Mouse (Mus musculus): ENCODE data around the gene Rag1. TPM values are rescaled to one million over a fixed set of nuclear protein-coding genes. Genes with fewer than 3 reads are reported as not detected.

The Rag1 gene
- polyA plus RNA-seq, 1 experiment, result not detected

GRCm38 (mm10) chr2:101650446-101650845 is 1.1 kb upstream of the Rag1 start:
- no peaks in the 10 kb centered on the region for H3K9me3 ChIP-seq (ENCODE audit: control insufficient read depth, low read length)
- TF ChIP-seq TAL1 (IDR thresholded peaks at IDR 0.05; ENCODE audit: low read length) (no peak), GATA1 (IDR thresholded peaks at IDR 0.05; ENCODE audit: low read length) (no peak)
- peaks cover 6% of the 10 kb centered on the region for H3K4me1 ChIP-seq (ENCODE audit: control insufficient read depth)
- H3K36me3 ChIP-seq (ENCODE audit: control insufficient read depth), result no peaks in the 10 kb centered on the region
- no peaks in the 10 kb centered on the region for H3K27me3 ChIP-seq (ENCODE audit: control insufficient read depth)
- no peak overlapping the region for H3K4me3 ChIP-seq (replicated peaks)

GRCm38 (mm10) chr2:101648361-101648760 is 940 bp downstream of the Rag1 start:
- Histone ChIP-seq H3K36me3 (ENCODE audit: control insufficient read depth) (no peaks in the 10 kb centered on the region), H3K4me3 (replicated peaks) (no peak overlapping the region), H3K9me3 (ENCODE audit: control insufficient read depth, low read length) (peaks cover 3% of the 10 kb centered on the region; the same call in 1 of the 2 replicates), H3K4me1 (ENCODE audit: control insufficient read depth) (peaks cover 6% of the 10 kb centered on the region), H3K27me3 (ENCODE audit: control insufficient read depth) (no peaks in the 10 kb centered on the region)
- no peak for TF ChIP-seq GATA1 (IDR thresholded peaks at IDR 0.05; ENCODE audit: low read length)
- no peak for TF ChIP-seq TAL1 (IDR thresholded peaks at IDR 0.05; ENCODE audit: low read length)

GRCm38 (mm10) chr2:101645841-101646240 is 3.5 kb downstream of the Rag1 start:
- TF ChIP-seq TAL1 (IDR thresholded peaks at IDR 0.05; ENCODE audit: low read length) (no peak), GATA1 (IDR thresholded peaks at IDR 0.05; ENCODE audit: low read length) (no peak)
- Histone ChIP-seq H3K36me3 (ENCODE audit: control insufficient read depth) (no peaks in the 10 kb centered on the region), H3K9me3 (ENCODE audit: control insufficient read depth, low read length) (peaks cover 3% of the 10 kb centered on the region; the same call in 1 of the 2 replicates), H3K4me3 (replicated peaks) (no peak overlapping the region), H3K4me1 (ENCODE audit: control insufficient read depth) (no peaks in the 10 kb centered on the region), H3K27me3 (ENCODE audit: control insufficient read depth) (no peaks in the 10 kb centered on the region)

- peaks cover 3% of the 10 kb centered on the region; the same call in 1 of the 2 replicates for H3K9me3 ChIP-seq (ENCODE audit: control insufficient read depth, low read length)
- H3K4me3 ChIP-seq (replicated peaks), result no peak overlapping the region
- no peaks in the 10 kb centered on the region for H3K27me3 ChIP-seq (ENCODE audit: control insufficient read depth)
- no peaks in the 10 kb centered on the region for H3K4me1 ChIP-seq (ENCODE audit: control insufficient read depth)
- H3K36me3 ChIP-seq (ENCODE audit: control insufficient read depth), result no peaks in the 10 kb centered on the region
- TF ChIP-seq TAL1 (IDR thresholded peaks at IDR 0.05; ENCODE audit: low read length), result no peak
- no peak for TF ChIP-seq GATA1 (IDR thresholded peaks at IDR 0.05; ENCODE audit: low read length)
Observed at GRCm38 (mm10) chr2:101639840-101640350, 9.4 kb downstream of the Rag1 start.

GRCm38 (mm10) chr2:101638979-101639839 is 10.1 kb downstream of the Rag1 start:
- no peaks in the 10 kb centered on the region for H3K4me1 ChIP-seq (ENCODE audit: control insufficient read depth)
- no peak overlapping the region for H3K4me3 ChIP-seq (replicated peaks)
- H3K36me3 ChIP-seq (ENCODE audit: control insufficient read depth), result no peaks in the 10 kb centered on the region
- no peaks in the 10 kb centered on the region for H3K27me3 ChIP-seq (ENCODE audit: control insufficient read depth)
- H3K9me3 ChIP-seq (ENCODE audit: control insufficient read depth, low read length), result peaks cover 3% of the 10 kb centered on the region; the same call in 1 of the 2 replicates
- TF ChIP-seq GATA1 (IDR thresholded peaks at IDR 0.05; ENCODE audit: low read length), result no peak
- TF ChIP-seq TAL1 (IDR thresholded peaks at IDR 0.05; ENCODE audit: low read length), result no peak

- Histone ChIP-seq H3K27me3 (ENCODE audit: control insufficient read depth) (no peaks in the 10 kb centered on the region), H3K9me3 (ENCODE audit: control insufficient read depth, low read length) (no peaks in the 10 kb centered on the region), H3K4me1 (ENCODE audit: control insufficient read depth) (peaks cover 9% of the 10 kb centered on the region), H3K36me3 (ENCODE audit: control insufficient read depth) (no peaks in the 10 kb centered on the region), H3K4me3 (replicated peaks) (peak overlapping the region; percentile 75)
- TF ChIP-seq TAL1 (IDR thresholded peaks at IDR 0.05; ENCODE audit: low read length) (no peak), GATA1 (IDR thresholded peaks at IDR 0.05; ENCODE audit: low read length) (no peak)
Observed at GRCm38 (mm10) chr2:101628297-101629236, 20.7 kb downstream of the Rag1 start.

- Histone ChIP-seq H3K9me3 (ENCODE audit: control insufficient read depth, low read length) (no peaks in the 10 kb centered on the region), H3K27me3 (ENCODE audit: control insufficient read depth) (no peaks in the 10 kb centered on the region), H3K4me3 (replicated peaks) (no peak overlapping the region), H3K4me1 (ENCODE audit: control insufficient read depth) (peaks cover 9% of the 10 kb centered on the region), H3K36me3 (ENCODE audit: control insufficient read depth) (no peaks in the 10 kb centered on the region)
- TF ChIP-seq TAL1 (IDR thresholded peaks at IDR 0.05; ENCODE audit: low read length), result no peak
- TF ChIP-seq GATA1 (IDR thresholded peaks at IDR 0.05; ENCODE audit: low read length), result no peak
Observed at GRCm38 (mm10) chr2:101627227-101627626, 22.1 kb downstream of the Rag1 start.

GRCm38 (mm10) chr2:101624526-101624925 is 24.8 kb downstream of the Rag1 start, which contains the start of gene Rag2:
TSS of gene Rag2 (plus strand) at chr2:101624718.
- H3K4me3 ChIP-seq (replicated peaks), result no peak within 1 kb of the TSS
- no peak for TF ChIP-seq TAL1 (IDR thresholded peaks at IDR 0.05; ENCODE audit: low read length)
- no peak for TF ChIP-seq GATA1 (IDR thresholded peaks at IDR 0.05; ENCODE audit: low read length)
- no peaks in the 10 kb centered on the region for H3K9me3 ChIP-seq (ENCODE audit: control insufficient read depth, low read length)
- no peaks in the 10 kb centered on the region for H3K27me3 ChIP-seq (ENCODE audit: control insufficient read depth)
- H3K4me1 ChIP-seq (ENCODE audit: control insufficient read depth), result peaks cover 9% of the 10 kb centered on the region
- H3K36me3 ChIP-seq (ENCODE audit: control insufficient read depth), result no peaks in the 10 kb centered on the region

Measured in erythroblast, embryonic 14.5 days (primary cell).